Mouse (Mus musculus): ENCODE data around the gene Gpr15. TPM values are rescaled to one million over a fixed set of nuclear protein-coding genes. Genes with fewer than 3 reads are reported as not detected.

Gene Gpr15
- polyA plus RNA-seq, 1 experiment, result not detected

DNA sequence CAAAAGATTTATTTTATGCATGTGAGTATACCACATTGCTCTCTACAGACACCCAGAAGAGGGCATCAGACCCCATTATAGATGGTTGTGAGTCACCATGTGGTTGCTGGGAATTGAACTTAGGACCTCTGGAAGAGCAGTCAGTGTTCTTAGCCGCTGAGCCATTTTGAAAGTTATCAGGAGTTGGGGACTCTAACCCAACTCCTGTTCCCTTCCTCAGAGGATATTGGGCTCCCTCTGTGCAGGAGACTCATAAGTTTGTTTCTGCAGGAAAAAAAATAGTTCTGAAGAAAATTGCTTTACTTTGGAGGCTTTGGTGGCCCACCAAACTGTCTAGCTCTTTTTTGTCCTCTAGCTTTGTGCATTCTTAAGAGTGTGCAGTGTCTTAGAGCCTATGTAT is 30.3 kb downstream of the Gpr15 start:
- Histone ChIP-seq H3K4me3 (ENCODE audit: insufficient read depth, low read depth, low read length) (no peak overlapping the region), H3K4me1 (ENCODE audit: control insufficient read depth, insufficient read depth, insufficient read length, low read length) (no peaks in the 10 kb centered on the region), H3K27ac (replicated peaks; ENCODE audit: low read depth, low read length) (no peak overlapping the region)

DNA sequence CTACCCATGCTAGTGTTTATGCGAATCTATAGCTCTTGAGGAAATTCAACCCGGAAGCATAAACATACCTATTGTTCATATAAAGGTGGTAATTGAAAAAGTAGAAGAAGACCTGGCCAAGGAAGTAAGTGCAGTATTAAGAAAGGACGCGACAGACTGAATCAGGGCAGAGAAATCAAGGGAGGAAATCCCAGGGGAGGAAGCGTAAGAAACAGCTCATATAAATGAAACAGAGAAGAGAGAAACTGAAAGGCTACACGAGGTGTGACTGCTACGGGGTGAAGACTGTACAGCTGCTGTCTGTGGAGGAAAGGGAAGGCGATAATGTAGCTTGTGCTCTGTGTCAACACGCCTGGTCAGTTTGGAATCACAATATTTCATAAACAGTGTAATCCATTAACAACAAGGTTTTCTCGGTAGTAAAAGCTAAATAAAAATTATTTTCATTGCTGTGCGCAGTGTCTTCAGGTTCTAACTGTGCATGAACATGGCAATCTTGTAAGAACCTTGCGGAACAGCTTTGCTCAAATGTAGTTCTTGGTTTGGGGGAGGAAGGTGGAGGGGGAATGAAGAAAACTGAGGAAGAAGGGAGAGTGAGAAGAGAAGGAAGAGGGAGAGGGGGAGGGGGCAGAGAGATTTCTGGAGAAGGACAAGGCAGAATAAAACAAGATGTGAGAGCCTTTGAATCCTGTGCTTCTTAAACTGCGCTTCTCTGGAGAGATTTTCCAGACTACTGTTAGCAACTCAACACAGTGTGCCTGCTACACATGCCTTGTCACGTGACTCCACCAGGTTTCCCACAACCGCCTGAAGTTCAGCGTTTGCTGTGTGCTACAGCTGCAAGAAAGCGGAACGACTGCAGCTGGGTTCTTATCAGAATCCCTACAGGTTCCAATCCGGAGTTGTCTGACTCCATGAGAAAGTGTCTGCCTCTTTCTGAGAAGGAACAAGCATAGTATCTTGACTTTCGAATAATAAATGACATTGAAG is 33.0 kb downstream of the Gpr15 start:
- Histone ChIP-seq H3K4me1 (ENCODE audit: control insufficient read depth, insufficient read depth, insufficient read length, low read length) (no peaks in the 10 kb centered on the region), H3K4me3 (ENCODE audit: insufficient read depth, low read depth, low read length) (peak overlapping the region; percentile 20; the same call in 1 of the 2 replicates), H3K27ac (replicated peaks; ENCODE audit: low read depth, low read length) (no peak overlapping the region)

DNA sequence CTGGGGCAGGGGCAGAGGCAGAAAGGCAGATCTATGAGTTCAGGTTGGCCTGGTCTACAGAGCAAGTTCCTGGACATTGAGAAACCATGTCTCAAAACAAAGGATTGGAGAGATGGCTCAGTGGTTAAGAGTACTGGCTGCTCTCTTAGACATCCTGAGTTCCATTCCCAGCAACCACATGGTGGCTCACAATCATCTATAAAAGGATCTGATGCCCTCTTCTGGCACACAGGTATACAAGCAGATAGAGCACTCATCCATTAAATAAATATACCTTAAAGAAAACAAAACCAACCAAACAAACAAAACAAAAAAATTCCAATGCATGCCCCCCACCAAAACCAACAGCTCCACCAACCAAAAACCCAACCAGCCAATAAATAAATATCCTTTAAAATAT is 34.3 kb downstream of the Gpr15 start:
- H3K4me1 ChIP-seq (ENCODE audit: control insufficient read depth, insufficient read depth, insufficient read length, low read length), result no peaks in the 10 kb centered on the region
- H3K27ac ChIP-seq (replicated peaks; ENCODE audit: low read depth, low read length), result no peak overlapping the region
- H3K4me3 ChIP-seq (ENCODE audit: insufficient read depth, low read depth, low read length), result no peak overlapping the region

DNA sequence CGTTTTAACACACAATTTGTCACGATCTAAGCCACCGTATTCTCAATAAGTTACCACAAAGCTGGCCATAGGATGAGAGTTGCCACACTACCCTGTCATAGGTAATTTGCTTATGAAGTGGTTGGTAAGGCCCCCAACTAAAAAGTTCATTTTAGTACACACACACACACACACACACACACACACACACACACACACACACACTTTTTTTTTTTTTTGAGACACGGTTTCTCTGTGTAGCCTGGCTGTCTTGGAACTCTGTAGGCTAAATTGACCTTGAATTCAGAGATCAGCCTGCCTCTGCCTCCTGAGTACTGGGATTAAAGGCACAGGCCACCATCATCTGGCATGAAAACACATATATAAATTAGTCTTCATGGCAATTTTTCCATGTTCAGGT is 35.0 kb downstream of the Gpr15 start:
- Histone ChIP-seq H3K27ac (replicated peaks; ENCODE audit: low read depth, low read length) (no peak overlapping the region), H3K4me3 (ENCODE audit: insufficient read depth, low read depth, low read length) (no peak overlapping the region), H3K4me1 (ENCODE audit: control insufficient read depth, insufficient read depth, insufficient read length, low read length) (no peaks in the 10 kb centered on the region)

DNA sequence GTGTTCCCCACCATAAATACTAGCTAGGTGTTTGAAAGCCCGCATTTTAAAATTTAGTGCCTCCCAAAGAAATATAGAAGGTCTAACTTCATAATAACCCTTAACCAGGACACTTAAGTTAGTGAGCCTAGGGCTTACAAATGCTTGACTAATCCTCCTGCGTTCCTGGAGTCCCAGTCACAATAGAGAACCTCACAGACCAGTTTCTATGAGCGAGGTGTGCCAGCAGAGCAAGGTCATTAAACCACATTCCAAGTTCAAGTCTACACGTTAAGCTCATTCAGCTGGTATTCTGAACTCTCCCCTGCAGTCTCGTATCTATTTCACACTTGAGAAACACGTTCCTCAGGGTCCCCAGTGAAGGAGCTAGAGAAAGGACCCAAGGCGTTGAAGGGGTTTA is 36.0 kb downstream of the Gpr15 start:
- Histone ChIP-seq H3K4me1 (ENCODE audit: control insufficient read depth, insufficient read depth, insufficient read length, low read length) (no peaks in the 10 kb centered on the region), H3K27ac (replicated peaks; ENCODE audit: low read depth, low read length) (no peak overlapping the region), H3K4me3 (ENCODE audit: insufficient read depth, low read depth, low read length) (no peak overlapping the region)

DNA sequence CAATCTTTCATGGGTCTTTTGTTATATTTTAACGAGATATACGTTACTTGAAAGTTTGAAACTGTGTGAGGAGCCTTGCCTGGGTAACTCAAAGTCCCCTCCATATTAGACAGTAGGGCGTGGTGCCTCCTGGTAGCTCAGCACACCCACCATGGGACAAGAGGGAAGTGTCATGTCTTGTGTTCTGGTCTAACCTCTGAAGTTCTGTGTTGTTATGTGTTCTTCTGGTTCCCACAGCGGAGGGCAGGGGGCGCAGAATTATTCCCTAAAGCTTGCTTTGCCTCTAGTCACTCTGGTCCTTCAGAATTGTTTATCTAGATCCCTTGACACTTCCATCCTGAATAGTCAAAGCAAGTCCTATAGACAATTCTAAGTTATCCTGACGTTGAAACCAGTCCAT is 36.8 kb downstream of the Gpr15 start:
- no peaks in the 10 kb centered on the region for H3K4me1 ChIP-seq (ENCODE audit: control insufficient read depth, insufficient read depth, insufficient read length, low read length)
- no peak overlapping the region for H3K4me3 ChIP-seq (ENCODE audit: insufficient read depth, low read depth, low read length)
- H3K27ac ChIP-seq (replicated peaks; ENCODE audit: low read depth, low read length), result no peak overlapping the region

DNA sequence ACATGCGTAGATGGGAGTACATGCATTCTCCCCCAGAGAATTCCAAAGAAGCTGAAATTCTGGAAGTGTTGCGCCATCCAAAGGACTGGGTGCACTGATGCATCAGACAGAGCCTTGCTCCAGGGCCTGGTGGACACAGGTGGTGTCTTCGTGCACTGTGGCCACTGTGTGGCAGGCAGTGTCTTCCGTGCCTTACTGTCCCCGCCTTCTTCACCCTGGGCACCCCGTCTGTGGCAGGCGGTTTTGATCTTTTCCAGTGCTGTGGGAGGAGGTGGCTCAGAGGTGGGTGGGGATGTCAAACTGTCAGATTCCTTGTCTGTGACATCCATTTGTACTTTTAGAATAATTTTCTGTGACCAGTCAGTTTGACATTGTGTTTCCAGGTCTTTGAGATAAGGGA is 40.2 kb downstream of the Gpr15 start:
- no peak overlapping the region for H3K4me3 ChIP-seq (ENCODE audit: insufficient read depth, low read depth, low read length)
- H3K4me1 ChIP-seq (ENCODE audit: control insufficient read depth, insufficient read depth, insufficient read length, low read length), result no peaks in the 10 kb centered on the region
- no peak overlapping the region for H3K27ac ChIP-seq (replicated peaks; ENCODE audit: low read depth, low read length)

DNA sequence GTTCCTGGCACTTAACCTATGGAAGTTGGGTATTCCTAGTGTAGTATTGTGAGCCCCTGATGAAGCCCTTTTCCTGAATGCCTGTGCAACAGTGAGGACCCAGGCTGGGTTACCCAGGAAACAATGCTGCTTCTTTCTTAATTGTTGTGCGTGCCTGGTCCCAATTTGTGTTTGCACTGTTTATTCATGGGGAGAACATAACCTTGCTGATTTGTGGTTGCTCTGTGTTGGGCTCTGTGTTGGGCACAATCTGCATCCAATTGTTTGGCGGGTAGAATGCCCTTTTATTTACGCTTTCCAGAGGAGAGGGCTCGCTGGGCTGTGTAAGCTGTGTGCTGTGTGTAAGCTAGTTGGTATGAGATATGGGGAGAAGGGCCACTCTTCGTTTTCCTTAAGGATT is 41.4 kb downstream of the Gpr15 start:
- no peak overlapping the region for H3K27ac ChIP-seq (replicated peaks; ENCODE audit: low read depth, low read length)
- H3K4me3 ChIP-seq (ENCODE audit: insufficient read depth, low read depth, low read length), result no peak overlapping the region
- H3K4me1 ChIP-seq (ENCODE audit: control insufficient read depth, insufficient read depth, insufficient read length, low read length), result no peaks in the 10 kb centered on the region

DNA sequence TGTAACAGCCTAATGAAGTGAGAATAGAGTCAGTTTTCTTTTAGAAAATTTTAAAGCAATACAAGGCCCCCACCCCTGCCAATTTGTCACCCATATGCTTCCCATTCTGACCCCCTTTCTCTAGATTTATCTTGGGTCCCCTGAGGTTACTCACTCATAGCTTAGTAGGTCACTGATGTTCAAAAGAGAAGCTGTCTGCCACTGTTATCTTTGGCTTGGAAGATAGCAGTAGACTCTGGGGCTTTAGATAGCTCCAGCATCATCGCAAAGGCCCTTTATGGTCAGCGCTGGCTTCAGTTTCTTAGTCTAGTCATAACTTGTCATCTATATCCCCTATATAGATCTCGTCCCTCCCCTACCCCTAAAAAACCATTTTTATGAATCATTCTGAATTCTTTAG is 42.2 kb downstream of the Gpr15 start:
- Histone ChIP-seq H3K27ac (replicated peaks; ENCODE audit: low read depth, low read length) (no peak overlapping the region), H3K4me3 (ENCODE audit: insufficient read depth, low read depth, low read length) (no peak overlapping the region), H3K4me1 (ENCODE audit: control insufficient read depth, insufficient read depth, insufficient read length, low read length) (no peaks in the 10 kb centered on the region)

DNA sequence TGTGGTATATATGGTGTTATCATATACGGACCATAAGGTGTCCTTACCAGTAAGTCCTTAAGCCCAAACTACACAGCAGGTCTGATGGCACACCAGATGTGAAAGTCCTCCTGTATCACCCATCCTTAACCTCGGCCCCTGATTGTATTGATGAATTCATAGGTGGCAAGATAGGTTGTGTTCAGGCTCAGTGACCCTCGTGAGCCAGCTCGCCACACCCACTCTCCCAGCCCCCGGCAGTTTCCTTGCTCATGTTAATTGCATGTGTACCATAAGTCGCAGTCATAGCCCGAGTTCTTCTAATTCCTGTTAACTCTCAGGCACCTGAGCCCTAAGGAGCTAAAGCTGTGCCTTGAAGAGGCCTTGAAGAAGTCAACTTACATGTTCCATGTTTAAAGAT is 42.7 kb downstream of the Gpr15 start:
- Histone ChIP-seq H3K4me3 (ENCODE audit: insufficient read depth, low read depth, low read length) (no peak overlapping the region), H3K4me1 (ENCODE audit: control insufficient read depth, insufficient read depth, insufficient read length, low read length) (no peaks in the 10 kb centered on the region), H3K27ac (replicated peaks; ENCODE audit: low read depth, low read length) (no peak overlapping the region)

DNA sequence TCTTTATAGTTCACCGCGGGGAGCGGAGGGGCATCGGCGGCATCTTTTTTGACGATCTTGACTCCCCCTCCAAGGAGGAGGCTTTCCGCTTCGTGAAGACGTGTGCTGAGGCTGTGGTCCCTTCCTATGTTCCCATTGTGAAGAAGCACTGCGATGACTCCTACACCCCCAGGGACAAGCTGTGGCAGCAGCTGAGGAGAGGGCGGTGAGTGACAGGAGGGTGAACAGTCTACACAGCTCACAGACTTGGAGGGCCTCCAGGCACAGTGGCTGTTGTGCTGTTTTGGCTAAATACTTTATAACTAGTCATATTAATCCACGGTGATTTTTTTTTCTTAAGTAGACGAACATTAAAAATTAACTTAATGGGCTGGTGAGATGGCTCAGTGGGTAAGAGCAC is 43.6 kb downstream of the Gpr15 start:
- no peaks in the 10 kb centered on the region for H3K4me1 ChIP-seq (ENCODE audit: control insufficient read depth, insufficient read depth, insufficient read length, low read length)
- no peak overlapping the region for H3K27ac ChIP-seq (replicated peaks; ENCODE audit: low read depth, low read length)
- no peak overlapping the region for H3K4me3 ChIP-seq (ENCODE audit: insufficient read depth, low read depth, low read length)

DNA sequence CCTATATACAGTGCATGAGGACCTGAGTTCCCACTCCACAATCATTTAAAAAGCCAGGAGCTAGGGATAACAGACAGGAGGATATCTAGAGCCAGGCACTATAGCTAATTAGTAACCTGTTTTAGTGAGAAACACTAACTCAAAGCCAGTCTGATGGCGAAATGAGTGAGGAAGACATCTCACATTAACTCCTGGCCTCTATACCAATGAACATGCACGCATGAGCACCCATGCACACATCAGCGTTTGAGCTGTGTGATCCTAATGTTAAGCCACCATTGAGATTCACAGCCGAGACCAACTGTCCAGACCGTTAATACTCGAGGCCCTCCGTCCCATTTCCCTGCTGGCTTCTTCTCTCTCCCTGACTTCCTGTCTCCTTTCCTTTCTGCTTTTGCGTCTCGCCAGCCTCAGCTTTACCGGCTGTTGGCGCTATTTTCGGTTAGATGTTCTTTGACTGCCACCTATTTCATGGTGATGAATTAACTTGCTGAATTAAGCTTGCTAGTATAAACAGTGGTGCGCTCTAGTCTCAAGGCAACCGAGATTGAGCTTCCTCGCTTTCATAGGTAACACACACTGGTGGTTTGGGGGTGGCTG is 45.0 kb downstream of the Gpr15 start:
- no peaks in the 10 kb centered on the region for H3K4me1 ChIP-seq (ENCODE audit: control insufficient read depth, insufficient read depth, insufficient read length, low read length)
- no peak overlapping the region for H3K4me3 ChIP-seq (ENCODE audit: insufficient read depth, low read depth, low read length)
- no peak overlapping the region for H3K27ac ChIP-seq (replicated peaks; ENCODE audit: low read depth, low read length)

DNA sequence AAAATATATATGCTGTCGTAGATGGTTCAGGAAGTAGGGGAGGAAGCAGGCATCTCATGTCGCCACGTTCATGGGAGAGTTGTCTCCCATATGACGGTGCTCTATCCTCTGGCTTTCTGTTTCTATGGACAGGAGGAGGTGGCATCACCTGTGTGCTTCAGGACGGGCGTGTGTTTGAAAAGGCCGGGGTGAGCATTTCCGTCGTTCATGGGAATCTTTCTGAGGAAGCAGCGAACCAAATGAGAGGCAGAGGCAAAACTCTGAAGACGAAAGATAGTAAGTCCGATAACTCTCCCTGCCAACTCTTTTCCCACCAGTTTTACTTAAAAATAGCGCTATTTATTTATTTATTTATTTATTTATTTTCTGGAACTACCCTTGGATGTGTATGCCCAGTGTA is 46.5 kb downstream of the Gpr15 start:
- H3K4me3 ChIP-seq (ENCODE audit: insufficient read depth, low read depth, low read length), result no peak overlapping the region
- no peak overlapping the region for H3K27ac ChIP-seq (replicated peaks; ENCODE audit: low read depth, low read length)

DNA sequence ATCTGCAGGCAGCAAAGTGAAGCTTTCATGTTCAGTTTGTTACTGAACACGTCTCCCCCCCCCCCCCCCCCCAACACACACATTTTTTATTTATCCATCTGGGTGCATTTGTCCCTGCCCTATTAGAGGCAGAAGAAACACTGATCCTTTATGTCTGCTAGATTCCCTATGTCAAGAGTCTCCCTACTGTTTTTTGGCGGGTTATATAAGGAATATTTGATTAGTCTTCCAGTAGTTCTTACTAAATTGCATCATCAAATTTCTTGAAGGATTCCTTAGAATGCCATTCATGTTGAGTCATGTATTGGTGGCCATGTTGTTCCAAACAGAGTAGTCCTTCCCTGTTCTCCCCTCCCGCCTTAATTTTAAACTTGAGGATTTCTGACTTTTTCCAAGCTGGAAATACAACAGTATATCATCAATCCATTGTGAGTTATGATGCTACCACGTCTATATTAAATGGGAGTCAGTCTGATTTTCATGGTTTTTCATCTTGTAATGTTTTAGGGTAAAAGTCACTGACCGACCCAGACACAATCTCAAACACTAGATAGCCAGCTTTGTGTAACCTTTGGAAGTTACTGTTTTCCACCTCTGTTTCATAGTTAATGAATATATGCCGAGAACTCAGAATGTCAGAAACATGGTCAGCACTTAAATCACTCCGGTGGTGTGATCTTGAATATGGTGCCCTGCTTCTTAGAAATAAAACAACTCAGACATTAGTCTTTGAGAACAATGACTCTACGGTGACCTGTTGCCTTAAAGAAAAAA is 47.5 kb downstream of the Gpr15 start:
- H3K4me1 ChIP-seq (ENCODE audit: control insufficient read depth, insufficient read depth, insufficient read length, low read length), result no peaks in the 10 kb centered on the region
- H3K27ac ChIP-seq (replicated peaks; ENCODE audit: low read depth, low read length), result no peak overlapping the region
- no peak overlapping the region for H3K4me3 ChIP-seq (ENCODE audit: insufficient read depth, low read depth, low read length)

More for the DNA sequence above, 46.5 kb downstream of the Gpr15 start:
- H3K4me1 ChIP-seq (ENCODE audit: control insufficient read depth, insufficient read depth, insufficient read length, low read length), result no peaks in the 10 kb centered on the region

DNA sequence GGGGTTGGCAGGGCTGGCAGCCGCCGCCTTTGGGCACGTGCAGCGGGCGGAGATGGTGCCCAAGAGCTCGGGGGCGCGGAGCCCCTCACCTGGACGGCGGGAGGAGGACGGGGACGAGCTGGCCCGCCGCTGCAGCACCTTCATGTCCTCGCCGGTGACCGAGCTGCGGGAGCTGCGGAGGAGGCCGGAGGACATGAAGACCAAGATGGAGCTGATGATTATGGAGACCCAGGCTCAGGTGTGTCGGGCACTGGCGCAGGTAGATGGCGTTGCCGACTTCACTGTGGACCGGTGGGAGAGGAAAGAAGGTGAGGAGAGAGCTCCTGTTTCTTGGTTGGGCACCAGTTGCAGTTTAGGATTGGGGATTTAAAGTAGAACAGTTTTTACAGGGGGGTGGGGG is 48.2 kb downstream of the Gpr15 start:
- H3K4me3 ChIP-seq (ENCODE audit: insufficient read depth, low read depth, low read length), result peak overlapping the region; percentile 84
- no peak overlapping the region for H3K27ac ChIP-seq (replicated peaks; ENCODE audit: low read depth, low read length)
- H3K4me1 ChIP-seq (ENCODE audit: control insufficient read depth, insufficient read depth, insufficient read length, low read length), result no peaks in the 10 kb centered on the region
